Mouse (Mus musculus): ENCODE data around the gene Olfr287. TPM values are rescaled to one million over a fixed set of nuclear protein-coding genes. Genes with fewer than 3 reads are reported as not detected.

Olfr287 gene
- polyA plus RNA-seq, 1 experiment from 2014 or later: not detected

- Histone ChIP-seq H3K4me2 (ENCODE audit: low read depth, low read length) (no peak overlapping the region), H3K27ac (ENCODE audit: low read length) (no peak overlapping the region), H3K9me3 (replicated peaks; ENCODE audit: control insufficient read depth, low read length) (no peaks in the 10 kb centered on the region), H3K9ac (ENCODE audit: low read depth, low read length) (no peak overlapping the region), H3K4me3 (ENCODE audit: low read depth, low read length) (no peak overlapping the region), H3K4me1 (ENCODE audit: control insufficient read depth, low read depth, low read length) (no peaks in the 10 kb centered on the region), H3K27me3 (ENCODE audit: control insufficient read depth, insufficient read depth, low read depth, low read length) (no peaks in the 10 kb centered on the region), H3K36me3 (ENCODE audit: control insufficient read depth, insufficient read depth) (no peaks in the 10 kb centered on the region)
- no peak for ATAC-seq (ENCODE audit: low read depth)
- WGBS (ENCODE audit: insufficient replicate concordance): 24% methylated on average over 5 of the region's 5 CpGs
These were observed 6.7 kb downstream of the Olfr287 start for GRCm38 (mm10) chr15:98214130-98214529.

DNA sequence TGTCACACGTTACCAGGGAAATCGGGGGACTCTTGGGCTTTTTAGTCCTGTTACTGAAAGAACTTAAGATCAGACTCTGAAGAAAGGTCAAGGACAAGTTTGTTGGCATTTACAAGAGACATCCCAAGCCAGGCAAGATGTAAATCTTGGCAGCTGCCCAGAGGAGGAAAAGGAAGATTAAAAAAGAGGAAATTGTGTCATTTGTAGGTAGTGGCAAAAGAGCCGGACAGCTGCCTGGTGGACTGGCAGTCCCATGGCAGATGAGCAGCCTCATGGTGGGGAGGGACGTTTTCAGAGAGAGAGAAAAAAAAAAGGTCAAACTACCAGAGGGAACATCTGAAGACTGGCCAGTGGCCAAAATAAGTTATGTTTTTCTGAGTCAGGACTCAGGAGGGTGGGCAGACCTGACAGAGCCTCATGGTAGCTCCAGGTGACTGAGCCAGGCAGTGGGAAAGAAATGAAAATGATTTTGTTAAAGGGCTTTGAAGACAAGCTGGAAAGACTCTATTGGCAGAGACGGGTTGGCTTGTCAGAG lies 7.5 kb downstream of the Olfr287 start:
- no peaks in the 10 kb centered on the region for H3K4me1 ChIP-seq (ENCODE audit: control insufficient read depth, low read depth, low read length)
- H3K9me3 ChIP-seq (replicated peaks; ENCODE audit: control insufficient read depth, low read length): no peaks in the 10 kb centered on the region
- H3K4me3 ChIP-seq (ENCODE audit: low read depth, low read length): no peak overlapping the region
- no peaks in the 10 kb centered on the region for H3K27me3 ChIP-seq (ENCODE audit: control insufficient read depth, insufficient read depth, low read depth, low read length)
- 38% methylated on average over 5 of the region's 5 CpGs for WGBS (ENCODE audit: insufficient replicate concordance)
- ATAC-seq (ENCODE audit: low read depth): no peak
- no peak overlapping the region for H3K9ac ChIP-seq (ENCODE audit: low read depth, low read length)
- H3K27ac ChIP-seq (ENCODE audit: low read length): no peak overlapping the region
- no peak overlapping the region for H3K4me2 ChIP-seq (ENCODE audit: low read depth, low read length)
- H3K36me3 ChIP-seq (ENCODE audit: control insufficient read depth, insufficient read depth): no peaks in the 10 kb centered on the region

DNA sequence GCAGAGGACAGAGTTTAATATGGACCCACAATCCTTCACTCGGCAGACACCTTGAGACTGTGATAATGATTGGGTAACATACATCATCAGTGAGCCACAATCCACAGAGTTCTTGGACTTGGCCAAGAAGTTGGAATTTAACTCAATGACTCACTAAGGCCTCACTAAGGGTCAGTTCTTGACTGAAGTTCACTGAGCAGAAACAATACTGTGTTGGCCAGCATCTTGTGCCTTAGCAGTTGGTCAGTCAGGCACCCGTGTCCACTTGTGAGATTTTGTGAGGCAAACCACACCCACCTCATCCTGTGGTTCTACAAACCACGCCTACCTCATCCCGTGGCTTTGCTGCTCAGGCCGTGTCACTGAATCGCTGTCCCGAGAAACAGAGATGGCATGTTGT lies 11.2 kb downstream of the Olfr287 start:
- Histone ChIP-seq H3K4me2 (ENCODE audit: low read depth, low read length) (no peak overlapping the region), H3K27me3 (ENCODE audit: control insufficient read depth, insufficient read depth, low read depth, low read length) (no peaks in the 10 kb centered on the region), H3K4me3 (ENCODE audit: low read depth, low read length) (no peak overlapping the region), H3K9me3 (replicated peaks; ENCODE audit: control insufficient read depth, low read length) (no peaks in the 10 kb centered on the region), H3K4me1 (ENCODE audit: control insufficient read depth, low read depth, low read length) (no peaks in the 10 kb centered on the region), H3K36me3 (ENCODE audit: control insufficient read depth, insufficient read depth) (no peaks in the 10 kb centered on the region), H3K9ac (ENCODE audit: low read depth, low read length) (no peak overlapping the region), H3K27ac (ENCODE audit: low read length) (no peak overlapping the region)
- 40% methylated on average over 7 of the region's 7 CpGs for WGBS (ENCODE audit: insufficient replicate concordance)
- ATAC-seq (ENCODE audit: low read depth): no peak

- Histone ChIP-seq H3K9ac (ENCODE audit: low read depth, low read length) (no peak within 1 kb of the TSS), H3K4me3 (ENCODE audit: low read depth, low read length) (no peak within 1 kb of the TSS), H3K4me2 (ENCODE audit: low read depth, low read length) (no peak within 1 kb of the TSS), H3K4me1 (ENCODE audit: control insufficient read depth, low read depth, low read length) (no peaks in the 10 kb centered on the region), H3K27ac (ENCODE audit: low read length) (no peak within 1 kb of the TSS), H3K9me3 (replicated peaks; ENCODE audit: control insufficient read depth, low read length) (no peaks in the 10 kb centered on the region), H3K27me3 (ENCODE audit: control insufficient read depth, insufficient read depth, low read depth, low read length) (no peaks in the 10 kb centered on the region), H3K36me3 (ENCODE audit: control insufficient read depth, insufficient read depth) (no peaks in the 10 kb centered on the region)
- ATAC-seq (ENCODE audit: low read depth): no peak
- 39% methylated on average over 3 of the region's 3 CpGs for WGBS (ENCODE audit: insufficient replicate concordance)
These were observed 25.4 kb downstream of the Olfr287 start, which contains the start of gene Olfr288 for GRCm38 (mm10) chr15:98195442-98195841. TSS of gene Olfr288 (minus strand) at chr15:98195542.

- no peak for ATAC-seq (ENCODE audit: low read depth)
These were observed 36.4 kb downstream of the Olfr287 start for GRCm38 (mm10) chr15:98184456-98184855.

GRCm38 (mm10) chr15:98181856-98182570 lies 38.8 kb downstream of the Olfr287 start:
- peaks cover 9% of the 10 kb centered on the region for H3K27me3 ChIP-seq (ENCODE audit: control insufficient read depth, insufficient read depth, low read depth, low read length)
- H3K4me3 ChIP-seq (ENCODE audit: low read depth, low read length): no peak overlapping the region
- H3K4me1 ChIP-seq (ENCODE audit: control insufficient read depth, low read depth, low read length): peaks cover 8% of the 10 kb centered on the region
- no peaks in the 10 kb centered on the region for H3K36me3 ChIP-seq (ENCODE audit: control insufficient read depth, insufficient read depth)
- H3K9me3 ChIP-seq (replicated peaks; ENCODE audit: control insufficient read depth, low read length): no peaks in the 10 kb centered on the region
- WGBS (ENCODE audit: insufficient replicate concordance): 59% methylated on average over 12 of the region's 12 CpGs
- no peak overlapping the region for H3K9ac ChIP-seq (ENCODE audit: low read depth, low read length)
- H3K4me2 ChIP-seq (ENCODE audit: low read depth, low read length): no peak overlapping the region
- ATAC-seq (ENCODE audit: low read depth): no peak
- no peak overlapping the region for H3K27ac ChIP-seq (ENCODE audit: low read length)

More at GRCm38 (mm10) chr15:98184456-98184855, 36.4 kb downstream of the Olfr287 start:
- Histone ChIP-seq H3K36me3 (ENCODE audit: control insufficient read depth, insufficient read depth) (no peaks in the 10 kb centered on the region), H3K9ac (ENCODE audit: low read depth, low read length) (no peak overlapping the region), H3K4me2 (ENCODE audit: low read depth, low read length) (no peak overlapping the region), H3K9me3 (replicated peaks; ENCODE audit: control insufficient read depth, low read length) (no peaks in the 10 kb centered on the region), H3K4me3 (ENCODE audit: low read depth, low read length) (no peak overlapping the region), H3K27me3 (ENCODE audit: control insufficient read depth, insufficient read depth, low read depth, low read length) (peaks cover 9% of the 10 kb centered on the region), H3K27ac (ENCODE audit: low read length) (no peak overlapping the region), H3K4me1 (ENCODE audit: control insufficient read depth, low read depth, low read length) (peaks cover 8% of the 10 kb centered on the region)
- WGBS (ENCODE audit: insufficient replicate concordance): 53% methylated on average over 4 of the region's 4 CpGs

GRCm38 (mm10) chr15:98181132-98181711 lies 39.6 kb downstream of the Olfr287 start:
- ATAC-seq (ENCODE audit: low read depth): peak; percentile 95
- peak overlapping the region; percentile 80 for H3K4me2 ChIP-seq (ENCODE audit: low read depth, low read length)
- peak overlapping the region; percentile 59 for H3K4me3 ChIP-seq (ENCODE audit: low read depth, low read length)
- H3K9ac ChIP-seq (ENCODE audit: low read depth, low read length): no peak overlapping the region
- no peaks in the 10 kb centered on the region for H3K9me3 ChIP-seq (replicated peaks; ENCODE audit: control insufficient read depth, low read length)
- no peak overlapping the region for H3K27ac ChIP-seq (ENCODE audit: low read length)
- peaks cover 12% of the 10 kb centered on the region for H3K27me3 ChIP-seq (ENCODE audit: control insufficient read depth, insufficient read depth, low read depth, low read length)
- no peaks in the 10 kb centered on the region for H3K36me3 ChIP-seq (ENCODE audit: control insufficient read depth, insufficient read depth)
- WGBS (ENCODE audit: insufficient replicate concordance): under 1% methylated on average over 30 of the region's 30 CpGs
- H3K4me1 ChIP-seq (ENCODE audit: control insufficient read depth, low read depth, low read length): peaks cover 8% of the 10 kb centered on the region

- no peak overlapping the region for H3K9ac ChIP-seq (ENCODE audit: low read depth, low read length)
- peak overlapping the region; percentile 80 for H3K4me2 ChIP-seq (ENCODE audit: low read depth, low read length)
- H3K9me3 ChIP-seq (replicated peaks; ENCODE audit: control insufficient read depth, low read length): no peaks in the 10 kb centered on the region
- H3K27me3 ChIP-seq (ENCODE audit: control insufficient read depth, insufficient read depth, low read depth, low read length): peaks cover 12% of the 10 kb centered on the region
- peak overlapping the region; percentile 59 for H3K4me3 ChIP-seq (ENCODE audit: low read depth, low read length)
- no peak overlapping the region for H3K27ac ChIP-seq (ENCODE audit: low read length)
- ATAC-seq (ENCODE audit: low read depth): no peak
- WGBS (ENCODE audit: insufficient replicate concordance): 10% methylated on average over 26 of the region's 26 CpGs
- no peaks in the 10 kb centered on the region for H3K36me3 ChIP-seq (ENCODE audit: control insufficient read depth, insufficient read depth)
- H3K4me1 ChIP-seq (ENCODE audit: control insufficient read depth, low read depth, low read length): peaks cover 8% of the 10 kb centered on the region
These were observed 40.2 kb downstream of the Olfr287 start for GRCm38 (mm10) chr15:98180567-98181131.

- Histone ChIP-seq H3K9me3 (replicated peaks; ENCODE audit: control insufficient read depth, low read length) (no peaks in the 10 kb centered on the region), H3K4me2 (ENCODE audit: low read depth, low read length) (no peak overlapping the region), H3K27me3 (ENCODE audit: control insufficient read depth, insufficient read depth, low read depth, low read length) (peaks cover 12% of the 10 kb centered on the region), H3K4me1 (ENCODE audit: control insufficient read depth, low read depth, low read length) (peaks cover 8% of the 10 kb centered on the region), H3K27ac (ENCODE audit: low read length) (no peak overlapping the region), H3K36me3 (ENCODE audit: control insufficient read depth, insufficient read depth) (no peaks in the 10 kb centered on the region), H3K9ac (ENCODE audit: low read depth, low read length) (no peak overlapping the region), H3K4me3 (ENCODE audit: low read depth, low read length) (no peak overlapping the region)
- WGBS (ENCODE audit: insufficient replicate concordance): 54% methylated on average over 3 of the region's 3 CpGs
- ATAC-seq (ENCODE audit: low read depth): no peak
These were observed 43.5 kb downstream of the Olfr287 start for GRCm38 (mm10) chr15:98177320-98177719.

Measured in liver, embryonic 16.5 days (tissue).